Mouse (Mus musculus): ENCODE results near the gene Atg5. TPM values are rescaled to one million over a fixed set of nuclear protein-coding genes. Genes with fewer than 3 reads are reported as not detected.

Gene Atg5
- polyA plus RNA-seq, 1 experiment from 2014 or later, result 43.5 TPM

- no peak overlapping the region for H3K27ac ChIP-seq (ENCODE audit: low read length)
- H3K9ac ChIP-seq (ENCODE audit: low read length), result no peak overlapping the region
- H3K4me1 ChIP-seq (ENCODE audit: control insufficient read depth, insufficient read depth, low read length), result no peaks in the 10 kb centered on the region
- H3K36me3 ChIP-seq (ENCODE audit: control insufficient read depth, insufficient read depth, low read length), result no peaks in the 10 kb centered on the region
- H3K9me3 ChIP-seq (replicated peaks; ENCODE audit: control insufficient read depth, low read length), result no peaks in the 10 kb centered on the region
- H3K27me3 ChIP-seq (ENCODE audit: control insufficient read depth, insufficient read depth, low read length), result no peaks in the 10 kb centered on the region
- ATAC-seq (ENCODE audit: insufficient read depth, low FRiP score), result no peak
- 51% methylated on average over 10 of the region's 10 CpGs for WGBS
- no peak overlapping the region for H3K4me3 ChIP-seq (replicated peaks; ENCODE audit: low read length)
- no peak overlapping the region for H3K4me2 ChIP-seq (ENCODE audit: low read depth, low read length)
Measured at GRCm38 (mm10) chr10:44409054-44409453, 140.9 kb downstream of the Atg5 start.

DNA sequence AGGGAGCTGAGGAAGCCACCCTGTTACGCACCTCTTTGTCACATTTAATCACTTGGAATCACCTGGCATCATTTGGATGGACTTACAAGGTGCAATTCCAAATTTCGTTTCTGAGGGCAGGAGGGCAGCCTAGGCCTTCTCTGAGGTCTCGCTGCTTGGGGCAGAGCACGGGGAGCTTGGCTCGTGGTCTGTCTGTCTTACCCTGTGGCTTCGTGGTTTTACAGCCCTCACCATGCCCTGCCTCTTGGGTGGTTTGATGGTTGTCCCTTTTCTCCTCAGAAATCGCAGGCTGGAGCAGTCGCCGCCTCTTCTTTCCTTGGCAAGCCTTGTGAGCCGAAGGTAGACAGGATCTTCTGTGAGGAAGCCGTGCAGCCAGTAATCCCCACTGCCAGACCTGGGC lies 141.8 kb downstream of the Atg5 start:
- H3K36me3 ChIP-seq (ENCODE audit: control insufficient read depth, insufficient read depth, low read length), result no peaks in the 10 kb centered on the region
- WGBS, result 82% methylated on average over 11 of the region's 11 CpGs
- no peak overlapping the region for H3K27ac ChIP-seq (ENCODE audit: low read length)
- H3K4me3 ChIP-seq (replicated peaks; ENCODE audit: low read length), result no peak overlapping the region
- no peak overlapping the region for H3K9ac ChIP-seq (ENCODE audit: low read length)
- H3K4me2 ChIP-seq (ENCODE audit: low read depth, low read length), result no peak overlapping the region
- H3K27me3 ChIP-seq (ENCODE audit: control insufficient read depth, insufficient read depth, low read length), result no peaks in the 10 kb centered on the region
- H3K4me1 ChIP-seq (ENCODE audit: control insufficient read depth, insufficient read depth, low read length), result no peaks in the 10 kb centered on the region
- H3K9me3 ChIP-seq (replicated peaks; ENCODE audit: control insufficient read depth, low read length), result no peaks in the 10 kb centered on the region
- ATAC-seq (ENCODE audit: insufficient read depth, low FRiP score), result no peak

MicroRNAs encoded within 50 kb of the gene (microRNA counts, 519-probe panel; counts per million panel counts)
- 1,886 counts per million, percentile 35 among the panel's probes with 10 or more counts for microRNA mmu-miR-1929

Small RNAs within 50 kb of the gene (microRNA-seq; reads per million reads assigned to microRNA genes)
- 0.66 reads per million for gene Mir1929

Other genes with a start within 250 kb of the Atg5 start
- gene Crybg1, start 119.5 kb upstream of the Atg5 start, polyA plus RNA-seq (2015; fragmentation: Nextera tagmentation; extraction: Ambion mirVana), result 2.9 and 3.7 TPM in 2 replicates